Mouse (Mus musculus): ENCODE measurements around the gene Chst11. TPM values are rescaled to one million over a fixed set of nuclear protein-coding genes. Genes with fewer than 3 reads are reported as not detected.

Gene Chst11
- polyA plus RNA-seq, 1 experiment from 2014 or later, result 4.1 TPM

DNA sequence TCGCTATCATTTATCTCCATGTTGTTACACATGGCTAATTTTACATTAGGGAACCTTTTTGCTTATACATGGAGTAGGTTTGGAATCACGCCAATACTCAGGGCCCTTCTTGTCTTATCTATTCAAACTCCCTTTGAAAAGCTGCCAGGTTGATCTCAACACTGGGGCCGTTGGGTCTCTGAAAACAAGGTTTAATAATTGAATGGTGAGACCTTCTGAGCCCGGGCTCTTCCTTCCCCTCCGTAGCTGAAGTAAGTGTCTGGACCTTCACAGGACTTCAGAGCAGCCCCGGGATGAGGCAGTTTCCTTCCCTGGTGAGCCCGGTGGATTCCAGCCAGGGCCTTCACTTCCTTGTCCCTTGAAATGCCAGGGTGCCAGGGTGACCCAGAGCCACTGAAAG lies 5.6 kb downstream of the Chst11 start:
- peaks cover 68% of the 10 kb centered on the region for H3K4me1 ChIP-seq (replicated peaks)
- H3K36me3 ChIP-seq, result no peaks in the 10 kb centered on the region
- peak overlapping the region; percentile 76 for H3K27ac ChIP-seq (ENCODE audit: poor library complexity, severe bottlenecking)
- no peaks in the 10 kb centered on the region for H3K9me3 ChIP-seq (replicated peaks)
- ATAC-seq (ENCODE audit: insufficient number of reproducible peaks, low FRiP score), result no peak
- H3K27me3 ChIP-seq (replicated peaks), result no peaks in the 10 kb centered on the region
- peak overlapping the region; percentile 45 for H3K4me2 ChIP-seq
- WGBS, result 9% methylated on average over 7 of the region's 7 CpGs
- 0 out of 2 replicates have a peak overlapping the region, but pooled peaks have one; percentile 12 for H3K9ac ChIP-seq
- H3K4me3 ChIP-seq, result no peak overlapping the region

DNA sequence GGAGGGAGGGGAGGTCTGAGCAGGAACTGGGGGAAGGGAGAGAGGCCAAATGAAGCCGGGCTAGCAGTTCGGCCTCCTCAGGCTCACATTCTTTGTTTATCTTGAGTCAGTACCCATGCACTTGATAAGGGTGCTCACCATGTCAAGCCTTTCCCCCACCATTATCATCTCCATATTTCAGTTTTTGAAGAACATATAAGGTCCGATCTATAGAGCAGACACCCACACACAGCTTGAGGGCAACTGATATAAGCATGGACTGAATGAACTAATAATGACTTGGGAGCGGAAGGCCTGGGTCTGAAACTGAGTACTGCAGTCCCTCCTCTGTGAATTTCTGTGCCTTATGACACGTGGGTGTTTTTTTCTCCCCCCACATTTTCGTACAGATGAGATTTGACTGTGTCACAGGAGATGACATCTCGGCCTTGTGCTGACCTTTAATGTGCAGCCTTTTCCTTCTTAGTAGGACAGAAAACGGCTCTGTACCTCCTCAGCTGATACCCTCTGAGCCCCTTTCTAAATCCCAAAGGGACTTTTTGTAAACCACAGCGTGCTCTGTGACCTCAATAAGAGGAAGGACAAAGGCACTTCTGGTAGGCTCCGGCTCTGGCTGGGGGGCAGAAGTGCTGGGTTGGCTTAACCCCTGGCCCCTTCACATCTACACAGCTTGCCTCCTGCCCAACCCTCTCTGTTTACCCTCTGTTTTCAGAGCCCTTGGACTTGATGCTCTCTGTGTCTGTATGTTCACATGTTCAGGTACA lies 6.6 kb downstream of the Chst11 start:
- peaks cover 64% of the 10 kb centered on the region for H3K4me1 ChIP-seq (replicated peaks)
- H3K9ac ChIP-seq, result 0 out of 2 replicates have a peak overlapping the region, but pooled peaks have one; percentile 16
- no peak overlapping the region for H3K4me3 ChIP-seq
- H3K36me3 ChIP-seq, result no peaks in the 10 kb centered on the region
- peak overlapping the region; percentile 45; the same call in 1 of the 2 replicates for H3K4me2 ChIP-seq
- H3K27ac ChIP-seq (ENCODE audit: poor library complexity, severe bottlenecking), result peak overlapping the region; percentile 17; the same call in 1 of the 2 replicates
- peak; percentile 65 for ATAC-seq (ENCODE audit: insufficient number of reproducible peaks, low FRiP score)
- 24% methylated on average over 10 of the region's 10 CpGs for WGBS
- no peaks in the 10 kb centered on the region for H3K9me3 ChIP-seq (replicated peaks)
- no peaks in the 10 kb centered on the region for H3K27me3 ChIP-seq (replicated peaks)

DNA sequence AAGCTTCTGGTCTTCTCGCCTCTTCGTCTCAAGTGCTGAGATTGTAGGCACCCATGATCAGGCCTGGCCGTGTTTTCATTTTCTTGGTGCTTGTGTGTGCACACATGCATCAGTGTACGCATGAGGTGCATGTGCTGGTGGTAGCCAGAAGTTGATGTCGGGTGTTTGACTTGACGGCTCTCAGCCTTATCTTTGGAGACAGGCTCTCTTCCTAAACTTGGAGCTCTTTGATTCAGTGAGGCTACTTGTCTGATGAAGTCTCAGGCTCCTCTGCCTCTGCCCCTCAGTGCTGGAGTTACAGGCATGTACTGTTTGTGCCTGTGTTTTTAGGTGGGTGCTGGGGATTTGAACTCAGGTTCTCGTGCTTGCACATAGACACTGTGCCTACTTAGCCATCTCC lies 9.0 kb downstream of the Chst11 start:
- no peak overlapping the region for H3K4me2 ChIP-seq
- H3K27me3 ChIP-seq (replicated peaks), result no peaks in the 10 kb centered on the region
- no peak overlapping the region for H3K27ac ChIP-seq (ENCODE audit: poor library complexity, severe bottlenecking)
- no peaks in the 10 kb centered on the region for H3K9me3 ChIP-seq (replicated peaks)
- ATAC-seq (ENCODE audit: insufficient number of reproducible peaks, low FRiP score), result no peak
- H3K4me3 ChIP-seq, result no peak overlapping the region
- H3K36me3 ChIP-seq, result no peaks in the 10 kb centered on the region
- WGBS, result 71% methylated on average over 7 of the region's 7 CpGs
- peaks cover 59% of the 10 kb centered on the region for H3K4me1 ChIP-seq (replicated peaks)
- no peak overlapping the region for H3K9ac ChIP-seq

DNA sequence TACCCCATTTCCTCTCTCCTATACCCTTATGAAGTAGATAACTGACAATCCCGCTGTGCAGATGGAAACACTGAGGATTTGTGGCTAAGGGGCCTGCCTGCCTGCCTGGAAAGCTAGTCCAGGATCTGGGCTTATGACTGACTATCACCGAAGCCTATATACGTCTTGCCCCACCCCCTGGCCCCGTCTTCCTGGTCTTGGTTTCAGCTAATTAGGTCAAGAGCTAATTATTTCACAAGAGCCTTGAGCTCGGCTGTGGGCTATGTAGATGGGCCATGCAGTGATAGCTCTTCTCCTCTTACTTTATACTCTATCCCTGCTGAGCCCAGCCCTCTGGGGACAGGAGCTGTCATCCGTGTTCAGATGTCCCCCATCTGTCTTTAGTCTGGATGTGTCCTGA lies 12.2 kb downstream of the Chst11 start:
- ATAC-seq (ENCODE audit: insufficient number of reproducible peaks, low FRiP score), result no peak; the same call in 1 of the 2 replicates
- H3K9me3 ChIP-seq (replicated peaks), result no peaks in the 10 kb centered on the region
- H3K4me1 ChIP-seq (replicated peaks), result peaks cover 48% of the 10 kb centered on the region
- no peak overlapping the region for H3K4me2 ChIP-seq
- H3K9ac ChIP-seq, result no peak overlapping the region
- H3K27me3 ChIP-seq (replicated peaks), result no peaks in the 10 kb centered on the region
- no peaks in the 10 kb centered on the region for H3K36me3 ChIP-seq
- 86% methylated on average over 6 of the region's 6 CpGs for WGBS
- H3K27ac ChIP-seq (ENCODE audit: poor library complexity, severe bottlenecking), result no peak overlapping the region
- H3K4me3 ChIP-seq, result no peak overlapping the region

DNA sequence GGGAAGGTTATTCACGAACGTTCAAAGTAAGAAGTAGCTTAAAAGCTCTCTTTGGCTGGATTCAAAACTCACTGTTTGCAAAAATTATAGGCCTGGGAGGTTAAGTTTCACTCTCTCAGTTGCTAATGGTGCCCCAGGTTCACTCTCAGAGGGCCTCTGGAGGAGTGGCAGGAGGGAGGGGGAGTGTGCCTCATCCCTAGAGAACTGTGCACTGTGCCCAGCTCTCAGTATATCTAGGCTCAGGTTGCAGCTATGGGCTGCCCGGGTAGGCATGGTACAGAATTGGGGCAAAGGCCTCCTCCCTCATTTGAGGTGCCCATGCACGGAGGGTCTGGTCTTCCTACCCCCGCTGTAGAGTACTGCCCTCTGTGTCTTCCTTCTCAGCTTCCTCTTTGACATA lies 14.9 kb downstream of the Chst11 start:
- Histone ChIP-seq H3K36me3 (no peaks in the 10 kb centered on the region), H3K27ac (ENCODE audit: poor library complexity, severe bottlenecking) (no peak overlapping the region), H3K4me2 (no peak overlapping the region), H3K4me1 (replicated peaks) (peaks cover 50% of the 10 kb centered on the region), H3K9ac (no peak overlapping the region), H3K4me3 (no peak overlapping the region), H3K9me3 (replicated peaks) (no peaks in the 10 kb centered on the region), H3K27me3 (replicated peaks) (0 out of 2 replicates have a peak, but pooled peaks cover 2% of the 10 kb centered on the region)
- ATAC-seq (ENCODE audit: insufficient number of reproducible peaks, low FRiP score), result no peak
- 68% methylated on average over 5 of the region's 5 CpGs for WGBS

DNA sequence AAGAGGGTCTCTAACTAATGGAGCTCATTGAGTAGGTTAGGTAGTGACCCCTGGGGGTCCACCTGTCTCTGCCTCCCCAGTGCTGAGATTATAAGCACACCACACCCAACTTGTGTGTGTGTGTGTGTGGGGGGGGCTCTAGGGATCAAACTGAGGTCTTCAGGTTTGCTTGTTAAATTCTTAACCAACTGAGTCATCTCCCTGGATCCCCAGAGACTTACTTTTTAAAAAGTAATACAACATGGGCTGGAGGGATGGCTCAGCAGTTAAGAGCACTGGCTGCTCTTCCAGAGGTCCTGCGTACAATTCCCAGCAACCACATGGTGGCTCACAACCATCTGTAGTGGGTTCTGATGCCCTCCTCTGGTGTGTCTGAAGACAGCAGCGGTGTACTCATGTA lies 15.4 kb downstream of the Chst11 start:
- H3K4me1 ChIP-seq (replicated peaks), result peaks cover 55% of the 10 kb centered on the region
- WGBS, result 92% methylated on average over 2 of the region's 2 CpGs
- H3K36me3 ChIP-seq, result no peaks in the 10 kb centered on the region
- no peak overlapping the region for H3K9ac ChIP-seq
- no peak overlapping the region for H3K4me2 ChIP-seq
- H3K27ac ChIP-seq (ENCODE audit: poor library complexity, severe bottlenecking), result no peak overlapping the region
- no peak for ATAC-seq (ENCODE audit: insufficient number of reproducible peaks, low FRiP score)
- H3K4me3 ChIP-seq, result no peak overlapping the region
- H3K27me3 ChIP-seq (replicated peaks), result peaks cover 6% of the 10 kb centered on the region; the same call in 1 of the 2 replicates
- H3K9me3 ChIP-seq (replicated peaks), result no peaks in the 10 kb centered on the region

DNA sequence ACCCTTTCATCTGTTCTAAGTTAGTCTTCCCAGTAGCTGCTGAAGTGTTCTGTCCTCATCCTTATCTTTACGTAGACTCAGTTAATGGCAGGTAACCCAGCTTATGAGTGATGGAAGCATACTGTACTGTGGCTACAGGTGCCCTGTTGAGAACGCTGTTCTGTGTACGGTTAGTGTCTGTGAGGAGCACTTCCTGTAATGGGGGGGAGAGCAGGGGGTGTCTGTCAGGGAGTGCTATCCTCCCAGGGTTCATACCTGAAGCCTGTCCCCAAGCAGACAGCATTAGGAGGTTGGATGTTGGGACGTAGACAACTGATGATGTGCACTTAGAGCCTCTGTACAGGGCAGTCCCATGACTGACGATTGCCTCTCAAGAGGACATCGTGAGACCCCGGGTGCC lies 18.6 kb downstream of the Chst11 start:
- peak; percentile 10; the same call in 1 of the 2 replicates for ATAC-seq (ENCODE audit: insufficient number of reproducible peaks, low FRiP score)
- Histone ChIP-seq H3K4me3 (no peak overlapping the region), H3K9me3 (replicated peaks) (peaks cover 6% of the 10 kb centered on the region), H3K36me3 (0 out of 2 replicates have a peak, but pooled peaks cover 3% of the 10 kb centered on the region), H3K4me2 (peak overlapping the region; percentile 39), H3K27ac (ENCODE audit: poor library complexity, severe bottlenecking) (no peak overlapping the region), H3K9ac (no peak overlapping the region), H3K27me3 (replicated peaks) (peaks cover 8% of the 10 kb centered on the region), H3K4me1 (replicated peaks) (peaks cover 51% of the 10 kb centered on the region)
- 42% methylated on average over 7 of the region's 7 CpGs for WGBS

DNA sequence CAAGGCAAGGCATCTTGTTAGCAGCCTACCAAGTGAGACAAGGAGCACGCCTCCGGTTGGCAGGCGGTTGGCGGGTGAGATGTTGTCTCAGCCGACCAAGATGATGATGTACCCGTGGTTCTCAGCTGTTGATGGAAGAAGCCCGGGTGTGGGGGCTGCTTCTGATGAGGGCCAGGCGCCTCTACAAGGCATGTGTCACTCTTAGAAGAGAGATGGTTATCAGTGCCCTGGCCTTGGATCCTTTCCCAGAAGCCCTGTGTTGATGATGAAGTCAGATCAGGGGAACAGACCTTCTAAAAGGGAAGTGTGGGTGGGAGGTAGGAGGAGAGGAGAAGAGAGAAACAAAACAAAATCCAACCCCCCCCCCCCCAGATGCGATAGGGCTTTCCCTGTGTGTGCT lies 19.1 kb downstream of the Chst11 start:
- Histone ChIP-seq H3K27me3 (replicated peaks) (peaks cover 13% of the 10 kb centered on the region), H3K4me3 (no peak overlapping the region), H3K4me1 (replicated peaks) (peaks cover 47% of the 10 kb centered on the region), H3K9me3 (replicated peaks) (peaks cover 6% of the 10 kb centered on the region), H3K9ac (no peak overlapping the region), H3K4me2 (peak overlapping the region; percentile 39), H3K36me3 (0 out of 2 replicates have a peak, but pooled peaks cover 3% of the 10 kb centered on the region), H3K27ac (ENCODE audit: poor library complexity, severe bottlenecking) (0 out of 2 replicates have a peak overlapping the region, but pooled peaks have one; percentile 49)
- peak; percentile 43; the same call in 1 of the 2 replicates for ATAC-seq (ENCODE audit: insufficient number of reproducible peaks, low FRiP score)
- 14% methylated on average over 9 of the region's 9 CpGs for WGBS

DNA sequence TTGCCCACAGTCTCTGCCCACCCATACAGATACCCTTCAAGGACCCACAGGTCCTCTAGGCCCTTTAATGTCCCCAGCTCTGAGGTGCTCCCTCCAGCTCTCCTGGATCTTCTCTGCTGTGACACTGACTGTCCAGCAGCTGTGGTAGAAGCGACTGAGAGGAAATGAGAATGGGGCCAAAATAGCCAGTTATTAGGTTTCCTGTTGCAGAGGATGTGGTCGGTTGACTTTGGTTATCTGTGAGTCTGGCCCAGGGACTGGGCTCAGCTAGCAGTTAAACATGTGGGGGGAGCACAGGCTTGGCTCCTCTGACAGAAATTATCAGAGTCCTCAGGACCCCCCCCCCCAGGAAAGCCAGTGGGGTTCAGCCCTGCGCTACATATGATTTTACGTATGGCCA lies 19.7 kb downstream of the Chst11 start:
- 52% methylated on average over 4 of the region's 4 CpGs for WGBS
- no peak overlapping the region for H3K4me3 ChIP-seq
- H3K9ac ChIP-seq, result no peak overlapping the region
- H3K27ac ChIP-seq (ENCODE audit: poor library complexity, severe bottlenecking), result peak overlapping the region; percentile 49
- H3K4me1 ChIP-seq (replicated peaks), result peaks cover 43% of the 10 kb centered on the region
- peak; percentile 34; the same call in 1 of the 2 replicates for ATAC-seq (ENCODE audit: insufficient number of reproducible peaks, low FRiP score)
- peaks cover 6% of the 10 kb centered on the region for H3K9me3 ChIP-seq (replicated peaks)
- H3K4me2 ChIP-seq, result peak overlapping the region; percentile 27
- peaks cover 14% of the 10 kb centered on the region for H3K27me3 ChIP-seq (replicated peaks)
- H3K36me3 ChIP-seq, result 0 out of 2 replicates have a peak, but pooled peaks cover 3% of the 10 kb centered on the region

DNA sequence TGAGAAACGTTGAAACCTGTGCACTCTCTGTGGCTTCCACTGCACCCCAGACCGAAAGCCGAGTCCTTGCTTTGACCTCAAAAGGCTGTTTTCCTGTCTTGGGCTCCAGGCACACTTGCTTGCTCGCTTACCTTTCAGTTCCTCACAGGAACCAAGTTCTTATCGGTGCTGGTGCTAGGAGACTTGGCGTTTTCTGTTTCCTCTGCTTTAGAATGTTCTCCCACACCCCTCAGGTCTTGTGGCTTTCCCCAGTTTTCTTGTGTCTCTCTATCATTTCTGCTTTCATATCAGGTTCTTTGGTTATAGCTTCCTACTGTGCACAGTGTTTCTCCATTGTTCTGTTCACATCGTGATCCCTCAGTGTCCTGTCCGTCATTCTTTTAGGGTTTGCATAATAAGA lies 21.0 kb downstream of the Chst11 start:
- WGBS, result 77% methylated on average over 8 of the region's 8 CpGs
- Histone ChIP-seq H3K4me1 (replicated peaks) (peaks cover 40% of the 10 kb centered on the region), H3K4me2 (no peak overlapping the region), H3K9ac (no peak overlapping the region), H3K9me3 (replicated peaks) (peaks cover 6% of the 10 kb centered on the region), H3K4me3 (no peak overlapping the region), H3K36me3 (0 out of 2 replicates have a peak, but pooled peaks cover 3% of the 10 kb centered on the region), H3K27ac (ENCODE audit: poor library complexity, severe bottlenecking) (no peak overlapping the region), H3K27me3 (replicated peaks) (peaks cover 14% of the 10 kb centered on the region)
- no peak for ATAC-seq (ENCODE audit: insufficient number of reproducible peaks, low FRiP score)

DNA sequence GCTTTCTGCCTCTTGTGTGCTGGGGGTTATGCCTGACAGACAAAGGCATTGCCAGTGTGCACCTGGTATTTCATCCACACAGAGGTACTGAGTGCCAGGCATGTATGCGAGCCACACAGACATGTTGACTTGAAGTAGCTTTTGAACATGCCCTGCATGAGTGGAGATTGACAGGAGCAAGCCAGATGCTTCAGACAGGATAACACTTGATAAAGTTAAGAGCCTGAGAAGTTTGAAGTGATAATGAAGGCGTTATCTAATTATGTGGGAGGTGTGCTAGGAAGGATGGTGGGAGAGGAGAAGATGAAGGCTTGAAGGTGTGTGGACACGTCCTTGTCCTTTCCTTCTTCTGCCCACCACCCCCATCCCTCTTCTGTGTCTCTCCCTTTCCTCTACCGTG lies 28.7 kb downstream of the Chst11 start:
- Histone ChIP-seq H3K36me3 (no peaks in the 10 kb centered on the region), H3K27me3 (replicated peaks) (peaks cover 4% of the 10 kb centered on the region), H3K4me3 (no peak overlapping the region), H3K9me3 (replicated peaks) (peaks cover 5% of the 10 kb centered on the region), H3K4me2 (0 out of 2 replicates have a peak overlapping the region, but pooled peaks have one; percentile 2), H3K9ac (no peak overlapping the region), H3K4me1 (replicated peaks) (peaks cover 37% of the 10 kb centered on the region), H3K27ac (ENCODE audit: poor library complexity, severe bottlenecking) (peak overlapping the region; percentile 10; the same call in 1 of the 2 replicates)
- no peak; the same call in 1 of the 2 replicates for ATAC-seq (ENCODE audit: insufficient number of reproducible peaks, low FRiP score)
- WGBS, result 16% methylated on average over 4 of the region's 4 CpGs
